Mouse (Mus musculus) lung, postnatal 14 days (tissue): Measurements from ENCODE around the gene Rfx2.

Experiments used
- DNase-seq: peaks from one replicate; pipeline ENCODE4 v3.0.0; 2021

Gene Rfx2

GRCm38 (mm10) chr17:56751404-56752072 is 79.3 kb downstream of the Rfx2 start:
- DNase-seq: peak; percentile 28

- no peak for DNase-seq
Measured at GRCm38 (mm10) chr17:56744173-56744572, 86.6 kb downstream of the Rfx2 start.

DNA sequence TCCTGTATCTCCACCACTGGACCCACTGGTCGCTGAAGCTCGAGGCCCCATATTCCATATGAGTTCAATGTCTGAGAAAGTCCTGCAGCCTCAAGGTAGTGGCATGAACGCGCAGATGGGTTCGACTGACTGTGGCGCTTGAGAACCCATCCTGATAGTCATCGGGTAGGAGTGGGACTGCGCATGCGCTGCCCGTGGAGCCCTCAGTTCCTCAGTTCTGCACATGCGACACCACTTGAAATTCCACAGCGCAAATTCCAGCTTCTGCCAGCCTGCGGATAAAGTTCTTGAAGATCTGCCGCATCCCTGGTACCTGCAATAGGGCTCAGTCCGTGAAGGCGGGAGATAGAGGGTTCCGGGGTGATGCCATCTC is 90.0 kb downstream of the Rfx2 start:
- no peak for DNase-seq

- no peak for DNase-seq
Measured at GRCm38 (mm10) chr17:56740118-56740787, 90.6 kb downstream of the Rfx2 start.

GRCm38 (mm10) chr17:56738221-56738620 is 92.6 kb downstream of the Rfx2 start:
- peak; percentile 22 for DNase-seq

DNA sequence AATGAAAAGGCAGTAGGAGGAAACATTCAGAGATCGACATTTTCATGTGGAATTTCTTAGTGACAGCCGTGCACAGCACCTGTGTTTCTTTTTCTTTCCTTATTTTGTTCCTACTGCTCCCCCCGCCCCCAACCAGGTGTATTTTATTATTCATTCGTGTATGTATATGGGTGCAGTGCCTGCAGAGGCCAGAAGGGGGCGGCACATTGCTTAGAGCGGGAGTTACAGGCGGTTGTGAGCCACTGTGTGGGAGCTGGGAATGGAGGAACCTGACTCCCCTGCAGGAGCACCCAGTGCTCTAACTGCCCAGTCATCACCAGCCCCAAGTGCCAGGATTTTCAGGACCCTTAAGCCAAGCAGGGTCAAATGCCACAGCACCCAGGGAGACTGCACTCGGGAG is 94.3 kb downstream of the Rfx2 start:
- DNase-seq: no peak

- no peak for DNase-seq
Measured at GRCm38 (mm10) chr17:56729656-56730055, 101.2 kb downstream of the Rfx2 start.

- no peak for DNase-seq
Measured at GRCm38 (mm10) chr17:56729151-56729550, 101.7 kb downstream of the Rfx2 start.

DNA sequence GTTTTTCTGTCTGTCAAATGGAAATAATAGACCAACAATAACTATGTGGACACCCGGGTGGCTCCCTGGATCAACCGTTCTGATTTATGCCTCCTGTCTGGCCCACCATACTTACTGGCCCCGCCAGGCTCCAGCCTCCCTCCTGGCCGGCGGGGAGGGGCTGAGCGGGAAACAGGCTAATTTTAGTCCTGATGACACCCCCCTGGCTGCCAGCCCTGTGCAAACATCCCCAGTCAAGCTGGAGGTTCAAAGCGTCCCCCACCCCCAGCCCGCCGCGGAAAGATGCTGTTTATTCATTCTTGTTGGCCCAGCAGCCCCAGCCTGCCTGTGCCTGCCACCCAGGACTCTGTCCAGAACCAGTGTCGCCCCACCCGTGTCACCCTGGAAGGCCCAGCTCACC is 102.7 kb downstream of the Rfx2 start:
- peak; percentile 51 for DNase-seq

- DNase-seq: no peak
Measured at GRCm38 (mm10) chr17:56727659-56728058, 103.2 kb downstream of the Rfx2 start.

GRCm38 (mm10) chr17:56727029-56727649 is 103.7 kb downstream of the Rfx2 start:
- no peak for DNase-seq
